Mouse (Mus musculus) heart, postnatal 0 days (tissue): ENCODE results near the gene Ssbp3. TPM values are rescaled to one million over a fixed set of nuclear protein-coding genes. Genes with fewer than 3 reads are reported as not detected.

Source experiments
- ATAC-seq: fragments of 200-750 bp; cut with Nextera tagmentation; 2 replicates; pipeline ENCODE4 v1.8.0; 2017; ENCODE audit warnings: low read depth, moderate number of reproducible peaks, moderate library complexity; ENCODE audit not compliant: insufficient read depth
- DNase-seq: peaks from one replicate; pipeline ENCODE4 v3.0.0-alpha.2; 2016; ENCODE audit warnings: low spot score
- H3K27ac ChIP-seq: fragments of 300-500 bp; sonication (generic); 2 replicates; pipeline ENCODE4 v1.5.1; 2014; ENCODE audit warnings: low read depth, mild to moderate bottlenecking
- H3K27me3 ChIP-seq: fragments of 300-500 bp; sonication (generic); 2 replicates; pipeline ENCODE4 v1.6.1; 2014; ENCODE audit warnings: low read length, mixed read lengths; ENCODE audit not compliant: control insufficient read depth, insufficient read depth
- H3K36me3 ChIP-seq: fragments of 300-500 bp; sonication (generic); replicated peaks from 2 replicates; pipeline ENCODE4 v1.6.1; 2014; ENCODE audit warnings: low read length, mixed read lengths; ENCODE audit not compliant: control insufficient read depth, insufficient read depth
- H3K4me1 ChIP-seq: fragments of 300-500 bp; sonication (generic); 2 replicates; pipeline ENCODE4 v1.6.1; 2014; ENCODE audit warnings: antibody characterized with exemption; ENCODE audit not compliant: control insufficient read depth, insufficient read depth
- H3K4me2 ChIP-seq: fragments of 300-500 bp; sonication (generic); 2 replicates; pipeline ENCODE4 v1.6.1; 2014; ENCODE audit warnings: low read depth, mild to moderate bottlenecking, low read length, moderate library complexity
- H3K4me3 ChIP-seq: fragments of 300-500 bp; sonication (generic); 2 replicates; pipeline ENCODE4 v1.5.1; 2014; ENCODE audit warnings: low read depth, low read length
- H3K9ac ChIP-seq: fragments of 300-500 bp; sonication (generic); replicated peaks from 2 replicates; pipeline ENCODE4 v1.6.1; 2014; ENCODE audit warnings: low read depth, low read length, mixed read lengths
- H3K9me3 ChIP-seq: fragments of 300-500 bp; sonication (generic); replicated peaks from 2 replicates; pipeline ENCODE4 v1.6.1; 2016; ENCODE audit warnings: low read length; ENCODE audit not compliant: control insufficient read depth
- CTCF ChIP-seq: IDR thresholded peaks from 2 replicates; pipeline ENCODE4 v1.5.1; 2016; ENCODE audit warnings: antibody characterized with exemption, control low read depth, low read depth
- EP300 ChIP-seq: IDR thresholded peaks from 2 replicates; pipeline ENCODE4 v1.6.1; 2016; ENCODE audit warnings: antibody characterized with exemption, low read depth
- WGBS: fragments of 180-500 bp; shearing (Covaris S2); extraction: QIAGEN DNeasy Blood & Tissue Kit; methylation state at CpG from one replicate; pipeline ENCODE4 v1.1.7; 2014; 5-methylcytosine and 5-hydroxymethylcytosine counted together
- polyA plus RNA-seq: library from polyadenylated mRNA; unstranded; fragments of >200 nt; fragmentation: Nextera tagmentation; extraction: Ambion mirVana; gene quantifications from 2 replicates; pipeline ENCODE4 v1.2.1, GENCODE M21; 2015
- total RNA-seq: library from RNA; depleted of rRNA; stranded (reverse); fragments of >200 nt; gene quantifications from 2 replicates; pipeline ENCODE4 v1.2.3, GENCODE M21; 2014; ENCODE audit warnings: low replicate concordance

The Ssbp3 gene
- total and polyA plus RNA-seq, 2 experiments from 2014 or later = 25.9 to 35.6 TPM

DNA sequence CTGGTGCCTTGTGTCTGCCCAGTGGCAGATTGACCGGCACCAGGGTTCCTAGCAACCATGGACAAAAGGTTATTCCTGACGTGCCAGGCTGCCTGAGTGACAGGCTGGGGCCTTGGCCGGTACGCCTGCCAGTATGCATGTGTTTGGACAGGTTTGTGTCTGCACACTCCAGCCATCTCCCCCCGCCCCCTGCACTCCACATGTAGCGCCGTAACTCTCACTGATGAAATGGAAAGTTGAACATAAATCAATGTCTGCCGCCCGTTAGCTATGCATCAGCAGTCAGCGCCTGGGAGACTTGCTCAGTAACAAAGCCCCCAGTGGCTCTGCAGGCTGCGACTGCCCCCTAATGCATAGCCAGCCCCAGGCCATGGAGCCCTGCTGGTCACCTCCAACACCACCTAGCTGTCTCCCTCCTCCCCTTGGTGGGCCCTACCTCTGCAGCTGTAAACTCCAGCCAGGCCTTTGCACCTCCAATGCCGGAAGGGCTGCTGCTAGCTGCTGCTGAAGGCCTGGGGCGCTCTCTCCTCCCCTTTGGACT, 105.5 kb downstream of the Ssbp3 start:
- Histone ChIP-seq H3K4me3 (no peak overlapping the region), H3K27ac (peak overlapping the region; percentile 51; the same call in 1 of the 2 replicates), H3K9me3 (no peaks in the 10 kb centered on the region), H3K9ac (no peak overlapping the region; the same call in 1 of the 2 replicates), H3K4me2 (no peak overlapping the region), H3K4me1 (peaks cover 57% of the 10 kb centered on the region), H3K27me3 (no peaks in the 10 kb centered on the region), H3K36me3 (no peaks in the 10 kb centered on the region)
- no peak for TF ChIP-seq CTCF
- TF ChIP-seq EP300 = no peak
- no peak for DNase-seq
- 69% methylated on average over 13 of the region's 13 CpGs for WGBS
- no peak for ATAC-seq

DNA sequence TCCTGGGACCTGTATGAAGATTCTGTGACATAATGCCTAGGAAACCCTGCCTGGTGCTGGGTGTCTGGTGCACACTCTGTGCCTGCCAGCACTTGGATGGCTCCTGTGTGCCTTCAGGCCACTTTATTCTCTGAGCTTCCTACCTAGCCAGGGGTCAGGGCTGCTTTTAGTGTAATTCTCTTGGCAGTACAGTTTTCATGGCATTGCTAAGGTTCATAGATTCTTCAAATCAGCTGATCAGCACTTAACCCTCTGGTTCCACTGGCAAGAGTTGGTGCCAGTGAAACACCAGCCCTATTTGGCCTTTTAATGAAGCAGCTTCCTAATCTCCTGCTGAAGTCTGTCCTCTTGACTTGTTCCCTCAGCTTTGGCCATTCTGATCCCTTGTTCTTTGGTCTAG, 106.8 kb downstream of the Ssbp3 start:
- no peak overlapping the region for H3K4me2 ChIP-seq
- no peak overlapping the region for H3K9ac ChIP-seq
- H3K27ac ChIP-seq = no peak overlapping the region
- TF ChIP-seq EP300 = no peak
- no peak for TF ChIP-seq CTCF
- no peaks in the 10 kb centered on the region for H3K9me3 ChIP-seq
- H3K36me3 ChIP-seq = no peaks in the 10 kb centered on the region
- ATAC-seq (no peak), DNase-seq (no peak)
- H3K4me1 ChIP-seq = peaks cover 48% of the 10 kb centered on the region
- H3K4me3 ChIP-seq = no peak overlapping the region
- no peaks in the 10 kb centered on the region for H3K27me3 ChIP-seq

DNA sequence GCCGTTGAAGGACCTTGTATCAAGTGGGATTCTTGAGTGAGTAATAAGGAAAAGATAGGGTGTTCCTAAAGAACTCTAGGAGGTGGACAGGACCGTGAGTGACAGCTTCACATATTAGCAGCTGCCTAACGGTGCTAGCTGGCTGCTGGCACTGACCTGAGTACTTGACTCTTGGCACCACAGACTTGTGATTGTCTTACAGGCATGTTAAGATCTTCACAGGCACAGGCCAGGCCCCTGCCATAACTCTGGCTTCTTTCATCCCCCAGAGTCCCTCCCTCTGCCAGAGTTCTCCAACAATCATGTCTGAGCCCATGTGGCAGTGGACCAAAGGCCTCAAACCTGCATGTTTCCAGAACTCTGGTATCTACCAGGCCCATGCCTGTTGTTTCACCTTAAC, 108.0 kb downstream of the Ssbp3 start:
- WGBS = 18% methylated on average over 3 of the region's 3 CpGs
- H3K4me1 ChIP-seq = peaks cover 36% of the 10 kb centered on the region
- H3K4me3 ChIP-seq = no peak overlapping the region
- peak overlapping the region; percentile 56 for H3K27ac ChIP-seq
- H3K27me3 ChIP-seq = no peaks in the 10 kb centered on the region
- no peak overlapping the region for H3K9ac ChIP-seq
- ATAC-seq (no peak), DNase-seq (no peak)
- no peak for TF ChIP-seq CTCF
- no peak for TF ChIP-seq EP300
- no peaks in the 10 kb centered on the region for H3K36me3 ChIP-seq
- no peaks in the 10 kb centered on the region for H3K9me3 ChIP-seq
- no peak overlapping the region for H3K4me2 ChIP-seq

DNA sequence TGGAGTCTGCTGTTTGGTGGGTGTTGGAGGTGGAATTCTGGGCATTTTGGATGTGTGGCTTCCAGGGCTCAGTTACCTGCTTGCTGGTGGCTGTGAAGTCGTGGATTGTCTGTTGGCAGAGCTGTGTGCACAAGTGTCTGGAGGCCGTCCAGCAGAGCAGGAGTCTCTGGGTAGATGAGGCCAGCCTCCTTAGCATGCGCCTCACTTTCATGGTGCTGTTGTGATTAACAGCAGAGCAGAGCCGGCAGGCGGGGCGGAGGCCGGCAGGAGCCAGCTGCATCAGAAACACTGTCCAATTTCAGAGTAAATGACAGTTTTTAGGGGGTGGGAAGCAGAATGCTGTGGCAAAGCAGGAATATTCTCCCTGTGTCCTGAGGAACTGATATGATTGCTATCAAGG, 108.5 kb downstream of the Ssbp3 start:
- Histone ChIP-seq H3K36me3 (no peaks in the 10 kb centered on the region), H3K27ac (peak overlapping the region; percentile 56), H3K4me2 (no peak overlapping the region), H3K4me3 (no peak overlapping the region), H3K9me3 (no peaks in the 10 kb centered on the region), H3K4me1 (peaks cover 33% of the 10 kb centered on the region), H3K9ac (no peak overlapping the region), H3K27me3 (no peaks in the 10 kb centered on the region)
- DNase-seq (no peak), ATAC-seq (peak; percentile 50; the same call in 1 of the 2 replicates)
- TF ChIP-seq EP300 (no peak), CTCF (no peak)
- WGBS = 38% methylated on average over 7 of the region's 7 CpGs

DNA sequence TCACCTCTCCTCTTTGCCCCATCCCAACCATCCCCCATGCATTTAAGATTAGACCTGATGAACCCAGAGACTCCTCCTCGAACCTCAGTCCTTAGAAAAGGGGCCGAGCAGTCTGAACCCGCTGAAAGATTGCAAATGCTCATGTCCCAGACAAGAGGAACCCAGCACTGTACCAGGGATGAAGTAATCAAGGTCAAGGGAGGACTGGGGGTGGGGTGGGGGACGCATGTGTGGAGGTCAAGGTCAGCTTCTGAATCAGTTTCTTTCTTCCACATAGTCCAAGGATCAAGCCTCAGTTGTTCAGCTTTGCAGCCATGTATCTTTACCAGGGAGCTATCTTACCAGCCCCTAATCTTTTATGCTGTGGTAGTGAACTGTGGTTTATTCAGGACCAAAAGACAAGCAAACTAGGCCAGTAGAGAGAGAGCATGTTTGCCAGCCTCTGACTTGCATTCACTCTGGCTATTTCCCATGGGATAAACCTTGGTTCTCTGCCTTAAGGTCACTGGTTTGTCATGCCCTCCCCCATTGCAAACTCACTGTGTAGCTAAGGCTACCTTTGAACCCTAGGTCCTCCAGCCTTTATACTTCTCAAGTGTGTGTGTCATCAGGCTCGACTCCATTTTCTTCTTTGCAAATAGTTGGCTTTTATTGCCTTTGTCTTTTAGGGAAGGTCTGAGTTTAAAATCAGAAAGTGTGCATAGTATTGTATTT, 109.9 kb downstream of the Ssbp3 start:
- no peak for ATAC-seq
- H3K4me3 ChIP-seq = no peak overlapping the region
- TF ChIP-seq CTCF (no peak), EP300 (no peak)
- no peak overlapping the region for H3K9ac ChIP-seq
- no peaks in the 10 kb centered on the region for H3K27me3 ChIP-seq
- WGBS = 59% methylated on average over 5 of the region's 5 CpGs
- H3K9me3 ChIP-seq = no peaks in the 10 kb centered on the region
- DNase-seq = no peak
- no peak overlapping the region for H3K4me2 ChIP-seq
- peaks cover 28% of the 10 kb centered on the region for H3K4me1 ChIP-seq
- H3K36me3 ChIP-seq = no peaks in the 10 kb centered on the region
- H3K27ac ChIP-seq = no peak overlapping the region

DNA sequence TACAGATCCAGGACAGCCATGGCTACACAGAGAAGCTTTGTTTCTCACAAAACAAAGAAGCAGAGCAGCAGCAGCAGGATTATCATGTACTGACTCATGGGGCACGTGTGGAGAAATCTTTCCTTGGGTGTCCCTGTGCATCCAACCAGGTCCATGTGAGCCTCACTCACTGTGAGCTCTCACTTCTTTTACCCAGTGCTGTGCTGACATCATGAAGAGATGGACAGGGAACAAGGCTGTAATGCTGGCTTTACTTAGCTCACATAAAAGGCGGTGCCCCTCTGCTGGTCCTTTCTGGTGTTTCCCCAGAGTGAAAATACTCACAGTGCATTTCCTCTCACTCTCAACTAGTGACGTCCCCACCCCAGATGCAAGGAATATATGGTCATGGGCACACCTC, 111.0 kb downstream of the Ssbp3 start:
- 62% methylated on average over 3 of the region's 3 CpGs for WGBS
- Histone ChIP-seq H3K4me1 (peaks cover 20% of the 10 kb centered on the region), H3K27me3 (no peaks in the 10 kb centered on the region), H3K9me3 (no peaks in the 10 kb centered on the region), H3K4me2 (no peak overlapping the region), H3K4me3 (no peak overlapping the region), H3K36me3 (no peaks in the 10 kb centered on the region), H3K27ac (no peak overlapping the region), H3K9ac (no peak overlapping the region)
- TF ChIP-seq CTCF (no peak), EP300 (no peak)
- no peak for DNase-seq
- ATAC-seq = no peak
